Mouse (Mus musculus) kidney, embryonic 14.5 days (tissue): Measurements from ENCODE around the gene Bag2. TPM values are rescaled to one million over a fixed set of nuclear protein-coding genes. Genes with fewer than 3 reads are reported as not detected.

Experiments used
- ATAC-seq: fragments of 200-750 bp; cut with Nextera tagmentation; 2 replicates; pipeline ENCODE4 v1.8.0; 2017; ENCODE audit warnings: moderate number of reproducible peaks, mild to moderate bottlenecking, moderate TSS enrichment, moderate library complexity; ENCODE audit not compliant: low FRiP score, low TSS enrichment
- H3K27ac ChIP-seq: fragments of 300-500 bp; sonication (generic); 2 replicates; pipeline ENCODE4 v1.5.1; 2014; ENCODE audit warnings: low read depth, mild to moderate bottlenecking, low read length, moderate library complexity, mixed read lengths
- H3K27me3 ChIP-seq: fragments of 300-500 bp; sonication (generic); 2 replicates; pipeline ENCODE4 v1.6.1; 2014; ENCODE audit warnings: mild to moderate bottlenecking, low read length; ENCODE audit not compliant: control insufficient read depth, insufficient read depth
- H3K36me3 ChIP-seq: fragments of 300-500 bp; sonication (generic); 2 replicates; pipeline ENCODE4 v1.6.1; 2014; ENCODE audit warnings: low read length, mixed read lengths; ENCODE audit not compliant: control insufficient read depth, insufficient read depth
- H3K4me1 ChIP-seq: fragments of 300-500 bp; sonication (generic); 2 replicates; pipeline ENCODE4 v1.6.1; 2014; ENCODE audit warnings: low read length, mixed read lengths; ENCODE audit not compliant: control insufficient read depth, insufficient read depth
- H3K4me2 ChIP-seq: fragments of 300-500 bp; sonication (generic); replicated peaks from 2 replicates; pipeline ENCODE4 v1.6.1; 2014; ENCODE audit warnings: low read depth, mild to moderate bottlenecking, low read length
- H3K4me3 ChIP-seq: fragments of 300-500 bp; sonication (generic); 2 replicates; pipeline ENCODE4 v1.5.1; 2014; ENCODE audit warnings: mild to moderate bottlenecking, low read length
- H3K9ac ChIP-seq: fragments of 300-500 bp; sonication (generic); 2 replicates; pipeline ENCODE4 v1.6.1; 2014; ENCODE audit warnings: low read depth, mild to moderate bottlenecking, low read length, moderate library complexity
- H3K9me3 ChIP-seq: fragments of 300-500 bp; sonication (generic); 2 replicates; pipeline ENCODE4 v1.6.1; 2016; ENCODE audit warnings: low read length; ENCODE audit not compliant: control insufficient read depth
- WGBS: fragments of 180-500 bp; shearing (Covaris S2); extraction: QIAGEN DNeasy Blood & Tissue Kit; methylation state at CpG from one replicate; pipeline ENCODE4 v1.1.7; 2014; 5-methylcytosine and 5-hydroxymethylcytosine counted together
- polyA plus RNA-seq: library from polyadenylated mRNA; unstranded; fragments of >200 nt; fragmentation: Nextera tagmentation; extraction: Ambion mirVana; gene quantifications from 2 replicates; pipeline ENCODE4 v1.2.1, GENCODE M21; 2014

Bag2 gene
- polyA plus RNA-seq: 63.8 and 87.5 TPM in 2 replicates

DNA sequence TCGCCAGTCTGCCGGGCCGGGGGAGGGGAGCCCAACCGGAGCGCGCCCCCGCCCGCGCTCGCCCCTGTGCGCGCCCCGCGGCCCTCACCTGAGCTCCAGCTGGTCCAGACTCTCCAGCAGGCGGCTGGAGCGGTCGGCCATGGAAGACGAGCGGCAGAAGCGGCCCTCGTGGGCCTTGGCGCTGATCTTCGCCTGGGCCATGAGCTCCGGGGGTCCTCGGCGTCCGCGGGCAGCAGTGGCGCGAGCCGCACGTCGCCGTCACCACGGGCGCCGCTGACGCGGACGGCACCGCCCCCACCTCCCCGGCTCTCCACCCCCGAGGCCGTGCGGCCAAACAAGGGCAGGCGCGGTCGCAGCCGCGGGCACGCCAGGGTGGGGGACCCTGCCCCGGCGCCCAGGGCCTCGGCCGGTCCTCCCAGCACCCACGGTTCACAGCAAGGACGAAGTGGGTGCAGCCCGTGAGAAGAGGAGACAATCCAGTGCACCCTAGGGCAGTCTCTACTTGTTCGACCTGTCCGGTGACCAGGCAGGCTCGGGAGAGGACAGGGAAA is at the start of gene Bag2:
Gene Bag2, minus strand, starts transcription at position 305 of the 551 bp plus-strand sequence.
- no peaks in the 10 kb centered on the region for H3K27me3 ChIP-seq
- peak within 1 kb of the TSS; percentile 91 for H3K4me2 ChIP-seq
- ATAC-seq: peak; percentile 88
- peak within 1 kb of the TSS; percentile 89 for H3K9ac ChIP-seq
- H3K27ac ChIP-seq: peak within 1 kb of the TSS; percentile 73; the same call in 1 of the 2 replicates
- under 1% methylated on average over 57 of the region's 61 CpGs for WGBS
- no peaks in the 10 kb centered on the region for H3K9me3 ChIP-seq
- 0 out of 2 replicates have a peak, but pooled peaks cover 7% of the 10 kb centered on the region for H3K4me1 ChIP-seq
- peaks cover 16% of the 10 kb centered on the region; the same call in 1 of the 2 replicates for H3K36me3 ChIP-seq
- H3K4me3 ChIP-seq: peak within 1 kb of the TSS; percentile 71

DNA sequence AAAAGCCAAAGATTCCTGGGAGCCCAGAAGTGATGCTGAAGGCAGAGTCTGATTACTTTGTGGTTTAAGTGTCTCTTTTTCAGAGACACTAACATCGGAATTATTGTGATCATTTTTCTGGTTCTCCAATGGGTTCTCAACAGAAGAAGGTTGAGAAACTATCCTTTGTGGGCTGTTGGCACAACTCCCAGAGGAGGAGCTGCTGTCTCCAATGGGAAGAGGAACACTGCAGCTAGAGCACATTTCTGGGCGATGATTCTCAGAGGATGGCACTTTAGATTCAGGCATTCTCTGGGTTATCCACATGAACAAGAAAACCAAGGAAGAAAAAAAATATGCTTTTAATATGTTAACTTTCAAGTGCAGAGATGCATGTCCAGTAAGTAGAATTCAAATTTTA is 45.7 kb upstream of the Bag2 start:
- no peak for ATAC-seq
- Histone ChIP-seq H3K27ac (no peak overlapping the region), H3K9ac (no peak overlapping the region), H3K27me3 (no peaks in the 10 kb centered on the region), H3K36me3 (peaks cover 78% of the 10 kb centered on the region), H3K4me3 (no peak overlapping the region), H3K4me2 (no peak overlapping the region), H3K4me1 (no peaks in the 10 kb centered on the region; the same call in 1 of the 2 replicates), H3K9me3 (no peaks in the 10 kb centered on the region)
- WGBS: 95% methylated on average over 2 of the region's 2 CpGs

DNA sequence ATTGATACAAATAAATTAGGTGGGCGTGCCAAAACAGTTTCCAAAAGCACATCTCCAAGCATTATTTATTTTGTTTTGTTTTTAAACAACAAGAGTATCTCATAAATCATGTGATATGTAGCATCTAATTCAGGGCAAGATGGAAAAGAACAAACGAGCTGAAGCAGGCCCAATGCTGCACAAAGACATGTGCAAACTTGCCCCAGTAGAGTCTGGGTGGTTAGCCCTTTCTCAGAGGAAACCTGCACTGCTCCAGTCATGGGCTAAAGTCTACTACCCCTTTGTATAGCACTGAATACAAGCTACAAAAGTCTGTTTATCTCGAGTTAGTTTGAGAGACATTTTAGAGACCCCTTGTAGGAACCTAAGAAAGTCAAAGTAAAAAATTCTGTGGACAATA is 42.0 kb upstream of the Bag2 start:
- Histone ChIP-seq H3K9me3 (no peaks in the 10 kb centered on the region), H3K27ac (no peak overlapping the region), H3K4me1 (no peaks in the 10 kb centered on the region), H3K4me2 (no peak overlapping the region), H3K9ac (no peak overlapping the region), H3K36me3 (peaks cover 63% of the 10 kb centered on the region), H3K4me3 (no peak overlapping the region), H3K27me3 (no peaks in the 10 kb centered on the region)
- ATAC-seq: no peak
- 72% methylated on average over 3 of the region's 3 CpGs for WGBS

DNA sequence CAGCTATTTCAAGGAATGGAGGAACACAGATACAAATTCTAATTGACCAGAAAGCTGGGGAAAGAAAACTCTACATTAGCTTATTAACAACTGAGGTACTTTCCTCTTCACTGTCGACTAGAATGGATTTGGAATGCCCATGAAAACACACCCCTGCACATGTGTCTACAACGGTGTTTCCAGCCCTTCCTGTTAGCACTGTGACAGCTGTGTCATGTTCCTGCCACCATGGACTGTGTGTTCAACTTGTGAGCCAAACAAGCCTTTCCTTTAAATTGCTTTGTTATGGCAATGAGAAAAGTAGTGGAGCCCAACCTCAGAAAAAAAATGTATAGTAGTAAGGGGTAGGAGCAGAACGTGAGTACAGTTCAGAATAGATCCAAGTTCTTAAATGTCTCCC is 30.9 kb upstream of the Bag2 start:
- no peak overlapping the region for H3K4me3 ChIP-seq
- H3K36me3 ChIP-seq: peaks cover 5% of the 10 kb centered on the region; the same call in 1 of the 2 replicates
- no peaks in the 10 kb centered on the region for H3K4me1 ChIP-seq
- no peak for ATAC-seq
- no peaks in the 10 kb centered on the region for H3K27me3 ChIP-seq
- H3K9me3 ChIP-seq: no peaks in the 10 kb centered on the region
- no peak overlapping the region for H3K9ac ChIP-seq
- 51% methylated on average over 3 of the region's 3 CpGs for WGBS
- no peak overlapping the region for H3K4me2 ChIP-seq
- no peak overlapping the region for H3K27ac ChIP-seq

DNA sequence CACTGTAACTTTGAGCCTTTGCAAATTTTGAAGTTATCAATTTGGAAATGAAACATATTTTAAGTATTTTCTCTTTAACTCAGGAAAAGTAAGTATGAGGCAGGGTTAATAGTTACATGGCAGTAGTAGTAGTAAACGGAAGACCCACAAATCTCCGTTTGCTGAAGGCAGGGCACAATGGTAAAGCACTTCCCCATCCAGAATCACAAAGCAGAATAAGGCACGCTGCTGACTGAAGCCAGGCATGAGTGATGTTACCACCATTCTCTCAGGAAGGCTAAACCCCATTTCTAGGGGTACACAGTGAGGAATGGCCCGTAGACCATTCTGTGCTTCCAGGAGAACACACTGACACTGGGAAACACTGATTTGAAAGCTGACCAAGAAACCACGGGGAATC is 30.5 kb upstream of the Bag2 start:
- WGBS: 83% methylated on average over 5 of the region's 5 CpGs
- ATAC-seq: no peak
- no peaks in the 10 kb centered on the region for H3K9me3 ChIP-seq
- H3K4me1 ChIP-seq: no peaks in the 10 kb centered on the region
- peaks cover 5% of the 10 kb centered on the region; the same call in 1 of the 2 replicates for H3K36me3 ChIP-seq
- no peak overlapping the region for H3K9ac ChIP-seq
- H3K27ac ChIP-seq: no peak overlapping the region
- no peaks in the 10 kb centered on the region for H3K27me3 ChIP-seq
- no peak overlapping the region for H3K4me2 ChIP-seq
- no peak overlapping the region for H3K4me3 ChIP-seq

DNA sequence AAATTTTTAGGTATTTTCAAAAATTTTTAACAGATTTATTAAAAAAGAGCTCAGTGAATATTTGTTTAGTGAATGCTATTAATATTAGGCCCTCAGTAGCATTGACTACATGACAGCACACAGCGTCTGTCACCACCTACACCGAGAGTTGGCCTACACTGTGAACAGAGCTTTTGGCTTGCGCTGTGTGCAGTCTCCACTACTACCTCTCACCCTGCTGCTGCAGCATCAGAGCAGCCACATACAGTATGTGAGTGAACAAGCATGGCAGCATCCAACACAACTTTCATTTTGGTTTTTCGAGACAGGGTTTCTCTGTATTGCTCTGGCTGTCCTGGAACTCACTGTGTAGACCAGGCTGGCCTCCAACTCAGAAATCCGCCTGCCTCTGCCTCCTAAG is 27.0 kb upstream of the Bag2 start:
- no peak overlapping the region for H3K9ac ChIP-seq
- H3K4me1 ChIP-seq: no peaks in the 10 kb centered on the region
- WGBS: 98% methylated on average over 5 of the region's 5 CpGs
- no peaks in the 10 kb centered on the region for H3K27me3 ChIP-seq
- H3K4me2 ChIP-seq: no peak overlapping the region
- H3K36me3 ChIP-seq: peaks cover 12% of the 10 kb centered on the region; the same call in 1 of the 2 replicates
- no peak overlapping the region for H3K4me3 ChIP-seq
- no peaks in the 10 kb centered on the region for H3K9me3 ChIP-seq
- ATAC-seq: no peak
- no peak overlapping the region for H3K27ac ChIP-seq

DNA sequence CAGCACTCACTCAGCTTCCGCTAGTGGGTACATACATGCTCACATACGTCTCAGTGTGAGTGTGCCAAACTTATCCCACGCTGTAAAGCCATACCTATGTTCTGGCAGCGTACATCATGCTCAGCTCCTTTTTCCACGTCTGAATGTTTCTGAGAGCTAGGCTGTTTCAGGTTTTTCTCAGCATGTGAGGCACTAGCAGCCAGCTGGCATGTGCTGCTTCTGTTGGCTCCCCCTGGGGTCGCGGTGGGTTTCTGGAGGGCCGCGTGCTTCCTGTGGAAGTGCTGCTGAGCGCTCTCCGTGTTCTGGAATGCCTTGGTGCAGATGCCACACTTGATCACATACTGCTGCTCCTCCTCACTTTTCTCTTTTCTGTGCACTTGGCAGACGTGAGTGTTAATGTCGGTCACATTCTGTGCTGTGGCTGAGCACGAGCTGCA is 18.6 kb upstream of the Bag2 start:
- no peaks in the 10 kb centered on the region for H3K27me3 ChIP-seq
- no peaks in the 10 kb centered on the region for H3K4me1 ChIP-seq
- no peaks in the 10 kb centered on the region for H3K9me3 ChIP-seq
- H3K27ac ChIP-seq: no peak overlapping the region
- H3K36me3 ChIP-seq: peaks cover 41% of the 10 kb centered on the region
- no peak overlapping the region for H3K4me3 ChIP-seq
- no peak overlapping the region for H3K9ac ChIP-seq
- WGBS: 91% methylated on average over 14 of the region's 14 CpGs
- H3K4me2 ChIP-seq: no peak overlapping the region
- no peak for ATAC-seq

DNA sequence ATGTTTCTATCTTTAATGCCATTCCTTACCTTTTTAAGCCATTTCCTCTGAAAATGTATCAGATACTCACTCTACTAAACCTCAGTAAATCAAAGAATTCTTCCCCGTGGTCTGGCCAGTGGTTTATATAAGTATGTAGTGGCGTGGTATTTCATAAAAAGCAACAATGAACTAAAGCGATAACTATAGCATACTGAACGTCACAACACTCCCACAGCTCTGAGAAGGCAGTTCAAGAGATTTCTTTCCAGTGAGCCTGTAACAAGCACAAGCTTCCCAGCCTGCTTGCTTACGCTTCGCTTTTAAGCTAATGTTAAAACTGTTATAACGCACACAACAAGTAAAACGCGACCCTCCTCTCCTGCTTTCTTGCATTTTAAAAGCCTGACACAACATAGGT is 14.5 kb upstream of the Bag2 start:
- no peak overlapping the region for H3K4me2 ChIP-seq
- no peak overlapping the region for H3K4me3 ChIP-seq
- H3K27ac ChIP-seq: no peak overlapping the region
- no peaks in the 10 kb centered on the region for H3K9me3 ChIP-seq
- H3K36me3 ChIP-seq: peaks cover 52% of the 10 kb centered on the region
- H3K9ac ChIP-seq: no peak overlapping the region
- H3K27me3 ChIP-seq: no peaks in the 10 kb centered on the region
- ATAC-seq: no peak
- no peaks in the 10 kb centered on the region for H3K4me1 ChIP-seq
- WGBS: 94% methylated on average over 9 of the region's 9 CpGs

DNA sequence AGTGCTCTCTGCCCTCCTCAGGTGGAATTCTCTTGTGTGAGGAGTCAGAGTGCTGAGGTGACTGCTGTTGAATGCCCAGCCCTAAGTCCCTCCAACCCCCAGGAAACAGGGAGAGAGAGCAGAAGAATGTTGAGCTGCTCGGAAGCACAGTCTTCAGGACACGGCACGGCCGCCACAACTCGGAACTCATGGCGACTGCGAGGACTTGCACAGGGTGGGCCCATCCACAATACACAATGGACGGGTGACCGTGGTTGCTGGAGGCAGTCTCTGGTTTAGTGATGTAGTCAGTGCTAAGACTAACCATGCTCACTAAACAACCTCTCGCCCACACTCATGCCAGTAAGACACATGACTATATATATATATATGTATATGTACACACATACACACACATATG is 14.0 kb upstream of the Bag2 start:
- Histone ChIP-seq H3K4me3 (no peak overlapping the region), H3K4me2 (no peak overlapping the region), H3K4me1 (no peaks in the 10 kb centered on the region), H3K27me3 (no peaks in the 10 kb centered on the region), H3K27ac (no peak overlapping the region), H3K9me3 (no peaks in the 10 kb centered on the region), H3K9ac (no peak overlapping the region), H3K36me3 (peaks cover 47% of the 10 kb centered on the region)
- WGBS: 96% methylated on average over 10 of the region's 10 CpGs
- ATAC-seq: no peak
